Mouse (Mus musculus): ENCODE measurements around the gene Pitpnm1. TPM values are rescaled to one million over a fixed set of nuclear protein-coding genes. Genes with fewer than 3 reads are reported as not detected.
A peak's percentile ranks its signal among the peaks of the same experiment; 100 is the strongest.
"Not testable (repeated sequence)": the region's sequence is repeated elsewhere in the genome, so short reads cannot be mapped to it uniquely, and the experiment has no call there.

The Pitpnm1 gene
- total RNA-seq, 2 experiments from 2014 or later, result 176 to 181 TPM

GRCm38 (mm10) chr19:4114551-4114950 is 14.8 kb downstream of the Pitpnm1 start:
- no peak for DNase-seq (ENCODE audit: extremely low spot score in 1 of 2, low spot score in 1 of 2)

- DNase-seq (ENCODE audit: extremely low spot score in 1 of 2, low spot score in 1 of 2), result no peak
Observed at GRCm38 (mm10) chr19:4115144-4115543, 15.3 kb downstream of the Pitpnm1 start.

- DNase-seq (ENCODE audit: extremely low spot score in 1 of 2, low spot score in 1 of 2), result no peak
Observed at GRCm38 (mm10) chr19:4115816-4116215, 16.0 kb downstream of the Pitpnm1 start.

- DNase-seq (ENCODE audit: extremely low spot score in 1 of 2, low spot score in 1 of 2), result no peak
Observed at GRCm38 (mm10) chr19:4117006-4117405, 17.2 kb downstream of the Pitpnm1 start.

- DNase-seq (ENCODE audit: extremely low spot score in 1 of 2, low spot score in 1 of 2), result no peak
Observed at GRCm38 (mm10) chr19:4118350-4118749, 18.6 kb downstream of the Pitpnm1 start.

- no peak for DNase-seq (ENCODE audit: extremely low spot score in 1 of 2, low spot score in 1 of 2)
Observed at GRCm38 (mm10) chr19:4119716-4120487, 20.1 kb downstream of the Pitpnm1 start.

- no peak for DNase-seq (ENCODE audit: extremely low spot score in 1 of 2, low spot score in 1 of 2)
Observed at GRCm38 (mm10) chr19:4120496-4120895, 20.7 kb downstream of the Pitpnm1 start.

- DNase-seq (ENCODE audit: extremely low spot score in 1 of 2, low spot score in 1 of 2), result peak; percentile 96 to 98
Observed at GRCm38 (mm10) chr19:4121097-4121805, 21.5 kb downstream of the Pitpnm1 start.

GRCm38 (mm10) chr19:4121896-4122295 is 22.1 kb downstream of the Pitpnm1 start:
- not testable (repeated sequence) for DNase-seq (ENCODE audit: extremely low spot score in 1 of 2, low spot score in 1 of 2)

GRCm38 (mm10) chr19:4122411-4123370 is 22.9 kb downstream of the Pitpnm1 start:
- no peak for DNase-seq (ENCODE audit: extremely low spot score in 1 of 2, low spot score in 1 of 2)

GRCm38 (mm10) chr19:4124432-4124831 is 24.6 kb downstream of the Pitpnm1 start:
- DNase-seq (ENCODE audit: extremely low spot score in 1 of 2, low spot score in 1 of 2), result no peak

- peak in 1 of 2 experiments; percentile 23 for DNase-seq (ENCODE audit: extremely low spot score in 1 of 2, low spot score in 1 of 2)
Observed at GRCm38 (mm10) chr19:4125268-4125667, 25.5 kb downstream of the Pitpnm1 start.

GRCm38 (mm10) chr19:4125741-4126696 is 26.2 kb downstream of the Pitpnm1 start, which contains the start of gene Aip:
Gene Aip (minus strand): TSS chr19:4125858.
- DNase-seq (ENCODE audit: extremely low spot score in 1 of 2, low spot score in 1 of 2), result peak; percentile 92

GRCm38 (mm10) chr19:4126759-4127495 is 27.1 kb downstream of the Pitpnm1 start:
- no peak for DNase-seq (ENCODE audit: extremely low spot score in 1 of 2, low spot score in 1 of 2)

- no peak for DNase-seq (ENCODE audit: extremely low spot score in 1 of 2, low spot score in 1 of 2)
Observed at GRCm38 (mm10) chr19:4129462-4129861, 29.7 kb downstream of the Pitpnm1 start.

- DNase-seq (ENCODE audit: extremely low spot score in 1 of 2, low spot score in 1 of 2), result no peak
Observed at GRCm38 (mm10) chr19:4130106-4130505, 30.3 kb downstream of the Pitpnm1 start.

- DNase-seq (ENCODE audit: extremely low spot score in 1 of 2, low spot score in 1 of 2), result no peak
Observed at GRCm38 (mm10) chr19:4131075-4131474, 31.3 kb downstream of the Pitpnm1 start.

GRCm38 (mm10) chr19:4131768-4132167 is 32.0 kb downstream of the Pitpnm1 start:
- DNase-seq (ENCODE audit: extremely low spot score in 1 of 2, low spot score in 1 of 2), result no peak

GRCm38 (mm10) chr19:4134354-4134753 is 34.6 kb downstream of the Pitpnm1 start:
- DNase-seq (ENCODE audit: extremely low spot score in 1 of 2, low spot score in 1 of 2), result no peak

Data from layer of hippocampus, postnatal 25 days (tissue).